In genomic region chr6:31897001-31897400, GRCm38 (mm10) we compare ENCODE assay signal across 21 mouse cellular contexts.
DNase-seq lines count a peak whose midpoint lies in the region.
"Had no signal": no experiment of that assay in that cellular context is flagged by ENCODE, and none has a peak within 500 bp of the region (broad histone marks: within the 10 kb centered on the region; RNA-seq: fewer than 3 reads in every experiment).

No protein-coding gene starts in this region.

- H3K36me3 ChIP-seq in embryonic facial prominence, embryonic 10.5 days (replicated peaks): no peaks in the 10 kb centered on the region
- H3K36me3 ChIP-seq: embryonic facial prominence, embryonic 12.5 days; forebrain, embryonic 15.5 days; G1E; heart, embryonic 15.5 days; hindbrain, embryonic 13.5 days; kidney, embryonic 15.5 days had no signal

- no peak overlapping the region for H3K27ac ChIP-seq in embryonic facial prominence, embryonic 10.5 days (replicated peaks)
- H3K27ac ChIP-seq: embryonic facial prominence, embryonic 12.5 days; forebrain, embryonic 15.5 days; heart, embryonic 15.5 days; hindbrain, embryonic 13.5 days; hindbrain, postnatal 0 days; kidney, embryonic 15.5 days had no signal

- 68% methylated on average over 3 of the region's 3 CpGs for WGBS in embryonic facial prominence, embryonic 10.5 days

- H3K4me1 ChIP-seq in embryonic facial prominence, embryonic 10.5 days: no peaks in the 10 kb centered on the region
- H3K4me1 ChIP-seq: embryonic facial prominence, embryonic 12.5 days; heart, embryonic 15.5 days; kidney, embryonic 15.5 days had no signal

- DNase-seq in cerebellum, adult 11 months: peak; percentile 13
- DNase-seq in cerebellum, postnatal 4 days (ENCODE audit: low spot score in 2 of 2): no peak
- DNase-seq in heart, adult 11 months: peak; percentile 65
- no peak for DNase-seq in heart, adult 9 months (ENCODE audit: low spot score in 2 of 2)
- peak; percentile 34 for DNase-seq in cerebellum, adult 9-11 months
- no peak for DNase-seq in lung, adult 18-20 months
- no peak for DNase-seq in embryonic facial prominence, embryonic 10.5 days (ENCODE audit: low spot score)
- DNase-seq: adrenal gland, postnatal 14 days; B cell, adult 2 months; embryo, embryonic 11 days; gastrocnemius, postnatal 36 days; heart, adult 18-20 months; heart, postnatal 14 days; kidney, adult 11 months had no signal

- H3K9me3 ChIP-seq in embryonic facial prominence, embryonic 10.5 days: no peaks in the 10 kb centered on the region
- H3K9me3 ChIP-seq: embryonic facial prominence, embryonic 12.5 days; forebrain, embryonic 15.5 days; G1E; heart, embryonic 15.5 days; hindbrain, embryonic 13.5 days; kidney, embryonic 15.5 days had no signal

- H3K27me3 ChIP-seq in embryonic facial prominence, embryonic 10.5 days (replicated peaks; ENCODE audit: low read depth, poor library complexity, severe bottlenecking): no peaks in the 10 kb centered on the region
- H3K27me3 ChIP-seq: embryonic facial prominence, embryonic 12.5 days; forebrain, embryonic 15.5 days; heart, embryonic 15.5 days; kidney, embryonic 15.5 days had no signal

- no peak overlapping the region for H3K4me3 ChIP-seq in embryonic facial prominence, embryonic 10.5 days
- H3K4me3 ChIP-seq: embryonic facial prominence, embryonic 12.5 days; forebrain, embryonic 15.5 days; heart, embryonic 15.5 days; hindbrain, embryonic 13.5 days; kidney, embryonic 15.5 days had no signal

Comparison
In these comparisons a context has a peak if more than half of its experiments do, and no peak if none do; other contexts are left out.
1. DNase-seq: peak in cerebellum, adult 11 months (single experiment), heart, adult 11 months (single experiment) and cerebellum, adult 9-11 months (single experiment); none in cerebellum, postnatal 4 days (0 of 2), heart, adult 9 months (0 of 2), lung, adult 18-20 months (0 of 2) and embryonic facial prominence, embryonic 10.5 days (single experiment).